Mouse (Mus musculus): ENCODE data around the gene Defb22. TPM values are rescaled to one million over a fixed set of nuclear protein-coding genes. Genes with fewer than 3 reads are reported as not detected.

Defb22 gene
- polyA plus RNA-seq (2012; rRNA removed), result not detected in 2 replicates

DNA sequence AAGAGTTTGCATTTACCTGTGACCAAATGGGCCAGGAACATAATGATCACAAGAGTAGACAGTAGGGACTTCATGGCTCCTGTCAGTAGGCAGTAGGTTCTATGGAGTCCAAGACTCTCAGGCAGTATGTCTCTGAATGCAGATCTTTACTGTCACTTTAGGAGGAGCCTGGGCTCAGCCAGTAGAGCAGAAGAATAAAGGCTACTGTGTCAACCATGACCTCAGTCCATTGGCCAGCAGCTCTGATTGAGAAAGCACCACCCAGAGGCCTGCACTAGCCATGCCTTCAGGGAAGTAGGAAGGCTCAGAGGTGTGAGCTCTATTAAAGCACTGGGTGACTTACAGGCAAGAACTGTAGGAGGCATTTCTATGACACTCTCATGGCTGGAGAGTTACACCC, at the start of gene Defb22:
Defb22 (minus strand) TSS at position 101 of the 400 bp plus-strand sequence.

DNA sequence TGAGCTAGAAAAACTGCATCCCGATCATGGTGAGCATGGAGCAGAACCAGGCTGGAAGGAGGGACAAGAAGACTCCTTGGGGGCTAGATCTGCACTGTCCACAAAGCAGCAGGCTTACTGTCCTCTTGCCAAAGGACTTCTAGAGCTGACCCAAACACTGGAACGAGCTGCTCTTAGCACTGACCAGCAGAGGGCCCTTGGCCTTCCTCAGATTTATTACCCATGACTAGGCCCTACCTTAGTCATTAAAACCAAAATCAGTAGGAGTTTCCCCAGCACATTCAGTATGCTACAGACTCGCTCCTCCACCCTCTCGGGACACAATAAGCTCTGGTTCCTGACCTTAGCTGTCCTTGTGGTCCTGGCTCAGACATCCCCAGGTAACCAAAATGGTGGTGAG, 28.0 kb upstream of the Defb22 start, which contains the start of gene Defb28:
Defb28 (plus strand) TSS at position 275 of the 400 bp plus-strand sequence.

DNA sequence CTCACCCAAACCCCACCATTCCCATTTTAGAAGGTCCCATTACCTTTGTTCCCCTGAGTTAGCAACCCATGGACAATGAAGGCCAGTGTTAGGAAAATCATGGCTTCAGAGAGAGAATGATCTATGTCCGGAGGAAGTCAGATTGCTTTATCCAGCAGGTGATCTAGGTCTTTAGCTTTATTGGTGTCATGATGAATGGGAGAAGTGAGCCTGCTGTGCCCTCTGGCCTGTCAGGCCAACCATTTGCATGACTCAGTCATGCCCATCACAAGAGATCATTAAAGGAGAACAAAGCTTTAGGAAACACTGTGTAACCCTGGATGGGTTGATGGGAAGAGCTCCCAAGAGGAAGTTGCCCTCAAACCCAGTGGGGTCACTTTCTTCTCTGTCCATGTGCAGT, 21.7 kb upstream of the Defb22 start, which contains the start of gene Defb26:
Defb26 (minus strand) TSS at position 101 of the 400 bp plus-strand sequence.

DNA sequence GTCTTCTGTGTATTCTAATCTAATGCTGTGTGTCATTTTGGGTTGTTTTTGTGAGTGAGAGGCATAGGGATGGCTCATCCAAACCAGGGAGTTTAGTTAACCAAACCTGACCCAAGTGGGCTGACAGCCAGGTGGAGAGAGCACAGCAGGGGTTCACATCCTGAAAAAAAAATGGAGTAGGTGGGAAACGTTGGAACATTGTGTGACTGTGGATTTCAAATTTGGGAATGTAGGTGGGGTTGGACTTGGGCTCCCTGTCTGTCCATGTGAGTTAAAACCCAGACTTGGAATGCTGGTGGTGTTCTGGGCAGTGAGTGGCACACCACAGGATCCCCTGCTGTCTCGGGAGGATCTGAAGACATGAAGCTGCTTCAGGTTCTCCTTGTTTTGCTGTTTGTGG, 13.2 kb downstream of the Defb22 start, which contains the start of gene Defb20:
Defb20 (plus strand) TSS at position 301 of the 400 bp plus-strand sequence.

DNA sequence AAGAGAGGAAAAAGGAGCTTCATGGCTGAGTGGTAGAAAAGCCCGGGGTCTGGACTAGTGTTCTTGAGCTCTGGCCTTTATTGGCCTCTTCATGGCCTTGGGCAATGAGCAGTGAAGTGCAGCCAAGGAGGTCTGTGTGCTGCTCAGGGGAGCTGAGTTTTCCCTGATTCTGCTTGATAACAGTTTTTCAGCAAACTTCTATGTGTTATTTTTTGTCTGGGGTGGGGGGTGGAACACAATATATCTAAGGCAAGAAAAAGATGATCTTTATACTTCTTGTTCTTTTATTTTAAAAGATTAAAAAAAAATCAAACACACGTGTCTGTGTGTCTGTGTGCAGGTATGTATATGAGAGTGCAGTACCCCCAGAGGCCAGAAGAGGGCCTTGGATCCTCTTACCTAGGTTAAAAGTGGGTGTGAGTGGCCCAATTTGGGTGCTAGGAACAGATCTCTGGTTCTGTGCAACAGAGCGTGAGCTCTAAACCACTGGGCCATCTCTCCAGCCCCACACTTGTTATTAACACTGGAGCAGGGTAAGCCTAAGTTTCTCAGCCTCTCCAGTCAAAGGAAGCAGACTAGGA, 25.3 kb downstream of the Defb22 start, which contains the start of gene Defb23:
Defb23 (minus strand) TSS at position 51 of the 581 bp plus-strand sequence.

Other genes with a start within 250 kb of the Defb22 start
- gene Tbc1d20, start 196.3 kb downstream of the Defb22 start, polyA plus RNA-seq (2012; rRNA removed), result 9.2 and 9.9 TPM in 2 replicates
- gene Rbck1, start 157.5 kb downstream of the Defb22 start, polyA plus RNA-seq (2012; rRNA removed), result 42.7 and 45.8 TPM in 2 replicates
- gene Trib3, start 146.1 kb downstream of the Defb22 start, polyA plus RNA-seq (2012; rRNA removed), result 0.77 and 1.8 TPM in 2 replicates
- gene Nrsn2, start 113.5 kb downstream of the Defb22 start, polyA plus RNA-seq (2012; rRNA removed), result not detected in 2 replicates
- gene Sox12, start 92.1 kb downstream of the Defb22 start, polyA plus RNA-seq (2012; rRNA removed), result 4.1 and 4.3 TPM in 2 replicates
- 8.2 and 10.2 TPM in 2 replicates for gene Zcchc3, start 75.1 kb downstream of the Defb22 start, polyA plus RNA-seq (2012; rRNA removed)
- gene 6820408C15Rik, start 74.6 kb downstream of the Defb22 start, polyA plus RNA-seq (2012; rRNA removed), result 0.20 and 0.24 TPM in 2 replicates
- gene Defb23, start 25.5 kb downstream of the Defb22 start, polyA plus RNA-seq (2012; rRNA removed), result not detected in 2 replicates
- gene Defb20, start 13.1 kb downstream of the Defb22 start, polyA plus RNA-seq (2012; rRNA removed), result not detected in 2 replicates
- not detected in 2 replicates for gene Defb26, start 21.6 kb upstream of the Defb22 start, polyA plus RNA-seq (2012; rRNA removed)
- gene Defb28, start 28.1 kb upstream of the Defb22 start, polyA plus RNA-seq (2012; rRNA removed), result not detected in 2 replicates
- gene Defb29, start 50.0 kb upstream of the Defb22 start, polyA plus RNA-seq (2012; rRNA removed), result not detected in 2 replicates
- gene Gm17416, start 79.2 kb upstream of the Defb22 start, polyA plus RNA-seq (2012; rRNA removed), result not detected in 2 replicates
- gene Defb21, start 82.6 kb upstream of the Defb22 start, polyA plus RNA-seq (2012; rRNA removed), result not detected in 2 replicates
- not detected in 2 replicates for gene Defb19, start 90.2 kb upstream of the Defb22 start, polyA plus RNA-seq (2012; rRNA removed)
- gene Defb45, start 109.3 kb upstream of the Defb22 start, polyA plus RNA-seq (2012; rRNA removed), result not detected in 2 replicates
- not detected in 2 replicates for gene Defb36, start 114.2 kb upstream of the Defb22 start, polyA plus RNA-seq (2012; rRNA removed)
- 0.24 TPM in 1 of 2 replicates, not detected in the other for gene Defb25, start 132.9 kb upstream of the Defb22 start, polyA plus RNA-seq (2012; rRNA removed)
- 0.46 and 0.52 TPM in 2 replicates for gene Rem1, start 136.8 kb upstream of the Defb22 start, polyA plus RNA-seq (2012; rRNA removed)
- 26.2 and 27.6 TPM in 2 replicates for gene H13, start 179.3 kb upstream of the Defb22 start, polyA plus RNA-seq (2012; rRNA removed)
- 10.0 and 11.0 TPM in 2 replicates for gene Mcts2, start 196.9 kb upstream of the Defb22 start, polyA plus RNA-seq (2012; rRNA removed)
- gene Id1, start 246.1 kb upstream of the Defb22 start, polyA plus RNA-seq (2012; rRNA removed), result 41.7 and 43.3 TPM in 2 replicates

Data from liver, embryonic 14 days (tissue).